Mouse (Mus musculus) fibroblast of lung, adult 2 months (primary cell): ENCODE measurements around the gene Umodl1.

Experiments used
- DNase-seq: peaks from one replicate; pipeline ENCODE4 v3.0.0-alpha.2; 2011; ENCODE audit warnings: low read depth

Gene Umodl1

DNA sequence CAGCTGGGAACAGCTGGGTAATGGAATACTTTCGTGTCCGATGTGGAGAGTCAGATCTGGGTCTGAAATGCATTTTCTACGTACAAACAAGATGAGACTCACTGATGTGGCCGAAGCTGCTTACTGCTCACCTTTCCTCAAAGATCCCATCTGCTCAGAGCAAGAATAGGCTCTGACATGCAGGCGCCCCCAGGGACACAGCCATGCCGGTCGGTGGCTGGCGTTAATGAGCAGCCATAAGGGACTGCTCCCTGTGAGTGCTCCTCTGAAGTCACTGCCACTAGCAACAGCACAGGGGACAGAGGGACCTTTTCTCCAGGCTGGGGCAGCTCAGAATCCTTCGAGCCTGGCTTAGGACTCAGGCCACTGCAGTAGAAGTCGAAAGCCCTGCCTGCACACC lies at the start of gene Umodl1:
Gene Umodl1, plus strand, starts transcription at position 301 of the 400 bp plus-strand sequence.
- no peak for DNase-seq

DNA sequence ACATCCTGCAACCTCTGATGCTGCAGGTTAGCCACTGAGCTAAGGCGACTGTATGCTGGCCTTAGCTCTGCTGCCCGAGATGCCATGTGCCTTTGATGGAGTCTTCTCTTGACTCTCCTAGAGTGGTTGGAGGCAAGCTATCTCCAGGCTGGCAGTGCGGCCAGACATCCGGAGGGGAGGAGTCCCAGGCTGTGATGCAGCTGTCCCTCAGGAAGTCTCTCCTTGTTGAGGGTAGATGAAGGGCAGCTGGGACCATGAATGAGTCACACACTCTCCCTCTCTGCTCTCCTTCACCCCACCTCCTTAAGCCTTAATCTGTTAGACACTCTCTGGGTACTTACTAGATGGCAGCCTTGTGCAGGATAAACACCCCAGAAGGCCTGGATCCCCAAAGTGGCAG lies 46.9 kb upstream of the Umodl1 start:
- no peak for DNase-seq

DNA sequence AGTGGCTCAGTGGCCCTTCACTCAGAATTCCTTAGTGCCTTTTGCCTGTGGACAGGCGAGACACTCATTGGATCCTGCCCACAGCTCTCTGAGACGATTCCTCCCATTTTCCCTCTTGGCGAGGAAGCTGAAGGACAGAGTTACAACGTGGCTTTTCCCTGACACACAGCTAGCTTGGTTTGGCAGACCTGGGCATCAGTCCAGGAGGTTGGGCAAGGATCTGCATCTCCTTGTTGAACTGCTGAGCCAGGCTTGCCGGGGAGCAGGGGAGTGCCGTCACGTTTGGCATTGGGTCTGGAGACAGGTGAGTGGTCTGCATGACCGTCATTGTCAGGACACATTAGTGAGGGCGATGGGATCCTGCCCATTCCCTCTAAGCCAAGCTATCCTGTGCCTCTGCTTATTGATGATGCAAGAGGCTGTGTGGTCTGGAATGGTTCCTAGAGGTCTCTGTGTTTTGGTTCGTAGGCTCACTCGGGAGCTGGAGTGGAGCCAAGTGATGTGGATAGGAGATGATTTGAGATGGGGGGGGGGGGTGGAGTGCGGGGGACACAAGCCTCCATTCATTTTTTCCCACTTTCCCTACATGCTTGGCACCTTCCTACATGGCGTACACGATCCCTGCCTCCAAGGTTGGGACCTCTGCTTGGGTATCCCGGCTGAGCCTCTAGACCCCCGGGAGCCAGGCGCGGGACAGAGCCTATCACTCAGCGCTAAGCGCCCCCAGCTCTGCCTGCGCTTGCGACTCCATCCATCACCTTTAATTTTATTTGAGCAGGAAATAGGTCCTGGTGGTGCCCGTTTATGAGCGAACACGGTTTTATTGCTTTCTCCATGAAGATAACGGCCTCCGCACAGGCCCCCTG lies 43.3 kb upstream of the Umodl1 start:
- DNase-seq: peak; percentile 27

- no peak for DNase-seq
Observed at GRCm38 (mm10) chr17:30911732-30912088, 42.7 kb upstream of the Umodl1 start.

DNA sequence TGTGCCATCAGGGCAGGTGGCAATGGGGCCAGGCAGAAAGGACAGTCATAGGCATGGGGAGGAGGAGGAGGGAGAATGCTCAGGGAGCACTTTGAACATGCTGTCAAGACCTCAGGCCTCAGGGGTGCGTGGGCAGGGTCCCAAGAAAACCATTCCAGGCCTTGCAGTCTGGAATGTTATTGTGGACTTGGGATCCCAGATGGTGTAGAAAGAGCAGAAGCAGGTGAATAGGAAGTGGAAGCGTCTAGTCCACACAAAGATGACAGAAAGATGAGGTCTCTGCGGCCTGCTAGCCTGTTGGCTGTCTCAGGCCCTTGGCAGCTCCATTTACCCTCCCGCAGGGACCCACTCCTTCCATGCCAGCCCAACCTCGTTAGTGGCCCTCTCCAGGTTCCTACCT lies 41.9 kb upstream of the Umodl1 start:
- DNase-seq: no peak

DNA sequence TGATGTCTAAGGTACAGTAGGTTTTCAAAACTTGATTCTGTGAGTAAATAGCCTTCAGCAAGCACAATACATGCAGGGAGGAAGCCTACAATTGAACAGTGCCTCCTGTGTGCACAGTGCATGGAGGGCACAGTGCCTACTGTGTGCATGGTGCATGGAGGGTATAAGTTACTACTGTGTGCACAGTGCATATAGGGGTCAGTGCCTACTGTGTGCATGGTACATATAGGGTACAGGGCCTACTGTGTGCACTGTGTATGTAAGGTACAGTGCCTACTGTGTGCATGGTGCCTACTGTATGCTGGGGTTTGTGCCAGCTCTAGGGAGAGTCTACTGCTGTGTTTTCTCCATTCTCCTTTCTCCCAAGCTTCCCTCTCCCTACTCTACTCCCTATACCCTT lies 40.2 kb upstream of the Umodl1 start:
- DNase-seq: no peak

- DNase-seq: no peak
Observed at GRCm38 (mm10) chr17:30923566-30923965, 30.9 kb upstream of the Umodl1 start.

DNA sequence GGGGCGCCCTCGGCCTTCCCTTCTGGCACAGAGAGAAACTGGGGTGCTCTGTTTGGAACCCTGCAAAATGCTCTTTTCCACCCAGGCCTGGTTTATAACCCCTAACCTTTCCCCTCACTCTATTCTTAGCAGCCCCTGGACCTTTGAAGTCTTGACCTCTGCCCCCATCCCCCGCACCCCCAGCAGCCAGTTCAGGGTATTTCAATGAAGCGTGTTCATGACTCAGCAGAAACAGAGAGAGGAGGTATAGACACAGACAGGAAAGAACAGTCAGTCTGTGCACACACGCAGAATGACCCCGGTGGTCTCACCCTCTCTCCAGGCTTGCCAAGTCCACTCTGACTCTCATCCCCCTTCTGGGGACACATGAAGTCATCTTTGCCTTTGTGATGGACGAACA lies 23.6 kb upstream of the Umodl1 start:
- DNase-seq: no peak

DNA sequence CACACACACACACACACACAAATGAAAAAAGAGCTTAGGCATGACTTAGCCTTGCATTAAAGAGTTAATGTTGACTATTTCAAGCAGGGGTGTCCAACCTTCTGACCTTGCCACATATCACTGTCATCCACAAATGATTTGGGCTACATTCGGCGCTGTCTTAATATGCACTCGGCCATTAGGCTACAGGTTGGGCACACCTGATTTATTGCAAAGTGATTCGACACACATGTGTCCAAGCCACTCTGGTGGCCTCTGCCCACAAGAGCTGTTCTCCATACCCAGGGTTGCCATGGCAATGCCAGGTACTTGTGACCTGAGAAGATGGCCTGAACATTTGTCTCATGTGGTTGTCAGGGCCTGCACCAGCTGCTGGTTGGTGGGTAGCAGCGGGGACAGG lies 21.6 kb upstream of the Umodl1 start:
- no peak for DNase-seq

- DNase-seq: no peak
Observed at GRCm38 (mm10) chr17:30935301-30935700, 19.1 kb upstream of the Umodl1 start.

GRCm38 (mm10) chr17:30938554-30938953 lies 15.9 kb upstream of the Umodl1 start:
- no peak for DNase-seq

- DNase-seq: no peak
Observed at GRCm38 (mm10) chr17:30948382-30948781, 6.1 kb upstream of the Umodl1 start.

DNA sequence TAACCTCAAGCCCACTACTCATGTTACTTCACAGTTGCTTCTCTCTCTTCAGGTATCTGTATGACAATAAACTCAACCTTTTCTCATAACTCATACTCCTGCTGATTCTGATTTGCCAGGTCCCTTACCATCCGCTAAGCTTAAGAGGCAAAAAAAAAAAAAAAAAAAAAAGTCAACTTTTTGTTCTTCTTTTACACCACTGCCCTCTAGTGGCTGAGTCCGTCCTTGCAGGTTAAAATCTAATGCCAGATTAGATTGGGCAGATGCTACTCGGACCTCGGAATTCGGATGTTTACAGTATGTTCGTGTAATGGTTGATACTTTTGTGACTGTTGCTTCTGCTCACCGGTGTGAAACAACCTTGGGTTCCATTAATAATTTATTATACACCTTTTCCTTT lies 3.7 kb upstream of the Umodl1 start:
- DNase-seq: peak; percentile 17

DNA sequence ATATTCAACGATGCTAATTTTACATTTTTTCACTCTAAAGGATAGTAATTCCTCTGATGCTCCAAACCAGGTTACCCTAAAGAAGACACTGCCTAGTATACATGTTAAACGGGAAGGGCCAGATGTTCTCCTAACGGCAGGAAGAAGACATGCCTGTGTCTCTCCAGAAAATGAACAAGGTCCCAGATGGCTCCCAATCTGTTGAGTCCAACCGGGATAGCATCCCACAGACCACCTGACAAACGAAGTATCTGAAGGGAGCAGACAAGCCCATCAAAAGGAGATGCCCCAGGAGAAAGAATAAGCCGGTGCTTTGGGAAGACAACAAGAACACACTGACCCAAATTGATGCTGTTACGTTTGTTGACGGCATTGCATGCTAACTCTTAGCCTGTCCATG lies 2.8 kb upstream of the Umodl1 start:
- DNase-seq: no peak

GRCm38 (mm10) chr17:30961936-30962592 lies 7.6 kb downstream of the Umodl1 start:
- DNase-seq: no peak

DNA sequence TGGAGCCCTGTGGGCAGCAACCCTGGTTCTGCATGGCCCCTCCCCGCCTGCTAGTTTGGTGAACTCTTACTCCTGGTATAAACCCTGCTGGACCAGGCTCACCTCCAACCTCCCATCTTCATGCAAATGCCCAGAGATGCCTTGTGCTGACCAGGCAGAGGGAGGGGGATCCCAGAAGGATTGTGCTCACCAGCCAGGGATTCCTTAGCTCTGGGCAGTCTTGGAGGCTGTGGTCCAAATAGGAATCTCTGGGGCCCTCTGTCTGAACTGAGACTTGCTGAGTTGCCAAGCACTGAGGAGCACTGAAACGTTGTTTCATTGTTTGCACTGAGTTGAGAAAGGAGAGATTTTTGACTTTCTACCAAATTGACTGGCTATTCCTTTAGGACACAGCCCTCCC lies 8.4 kb downstream of the Umodl1 start:
- DNase-seq: no peak

GRCm38 (mm10) chr17:30969983-30970382 lies 15.5 kb downstream of the Umodl1 start:
- no peak for DNase-seq

DNA sequence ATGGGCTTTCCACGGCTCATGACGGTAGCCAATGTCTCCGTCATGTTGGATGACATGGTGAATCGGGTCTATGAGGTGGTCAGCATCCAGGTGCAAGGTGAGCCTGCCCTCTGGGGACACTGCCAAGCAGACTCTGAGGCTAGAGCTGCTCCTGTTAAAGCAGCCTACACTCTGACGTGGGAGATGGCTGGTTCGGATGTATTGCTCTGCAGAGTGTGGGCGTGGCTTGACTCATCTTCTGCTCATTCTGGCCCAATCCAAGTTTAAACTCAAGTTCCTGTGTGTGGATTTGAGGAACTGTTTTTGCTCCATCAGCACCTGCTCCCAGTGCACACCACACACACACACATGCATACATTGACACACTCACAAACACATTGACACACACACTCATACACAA lies 17.4 kb downstream of the Umodl1 start:
- no peak for DNase-seq

DNA sequence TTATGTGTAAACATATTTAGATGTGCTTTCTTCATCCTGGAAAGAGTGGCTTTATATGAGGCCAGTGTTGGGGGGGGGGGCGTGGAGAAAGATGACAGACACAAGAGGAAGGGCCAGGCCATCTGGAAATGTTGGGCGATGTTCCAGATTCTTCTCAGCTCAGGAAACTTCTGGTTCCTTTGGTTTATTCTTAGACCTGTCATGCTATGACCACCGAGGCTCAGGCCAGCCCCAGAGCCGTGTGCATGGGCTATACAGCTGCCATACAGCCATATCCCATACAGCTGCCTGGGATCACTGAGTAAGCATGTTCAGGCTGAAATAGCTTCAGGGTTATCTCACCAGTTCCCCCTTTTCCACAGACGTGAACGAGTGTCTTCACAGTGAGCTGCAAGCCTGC lies 18.9 kb downstream of the Umodl1 start:
- no peak for DNase-seq

DNA sequence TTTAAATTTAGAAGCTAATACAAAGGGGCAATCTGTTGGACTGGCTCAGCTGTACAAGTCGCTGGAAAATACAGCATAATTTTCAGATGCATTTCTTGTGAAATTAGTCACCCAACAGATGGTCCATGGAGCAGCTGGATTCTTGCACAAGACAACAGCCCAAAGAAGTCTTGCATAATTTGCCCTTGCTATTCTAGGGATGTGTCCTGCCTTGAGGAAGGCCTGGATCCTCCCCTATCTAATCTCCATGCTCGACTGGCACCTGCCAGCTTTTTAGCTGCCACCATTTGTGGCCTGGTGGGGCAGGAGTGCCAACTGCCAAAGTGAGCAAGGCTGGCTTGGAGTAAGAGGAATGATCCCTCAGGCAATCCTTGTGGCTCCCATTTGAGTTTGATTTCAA lies 22.9 kb downstream of the Umodl1 start:
- no peak for DNase-seq

GRCm38 (mm10) chr17:30978556-30978955 lies 24.1 kb downstream of the Umodl1 start:
- DNase-seq: no peak

DNA sequence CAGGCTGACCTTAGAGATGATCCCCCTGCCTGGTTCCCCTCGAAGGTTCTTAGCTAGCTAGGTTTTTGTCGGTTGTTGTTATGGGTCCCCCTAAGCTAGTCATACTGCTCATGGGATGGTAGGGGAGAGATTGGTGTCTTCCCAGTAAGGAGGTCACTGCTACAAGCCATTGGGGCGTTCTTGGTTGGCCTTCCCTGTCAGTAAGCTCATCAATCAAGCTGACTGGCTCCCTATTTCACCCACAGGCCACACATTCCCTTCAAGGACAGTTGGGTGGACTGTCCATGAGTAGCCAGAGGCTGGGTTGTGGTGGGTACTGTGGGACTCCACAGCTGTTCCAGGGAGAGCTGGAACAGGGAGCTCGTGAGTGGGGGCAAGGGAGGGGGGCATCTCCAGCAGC lies 29.1 kb downstream of the Umodl1 start:
- DNase-seq: no peak

DNA sequence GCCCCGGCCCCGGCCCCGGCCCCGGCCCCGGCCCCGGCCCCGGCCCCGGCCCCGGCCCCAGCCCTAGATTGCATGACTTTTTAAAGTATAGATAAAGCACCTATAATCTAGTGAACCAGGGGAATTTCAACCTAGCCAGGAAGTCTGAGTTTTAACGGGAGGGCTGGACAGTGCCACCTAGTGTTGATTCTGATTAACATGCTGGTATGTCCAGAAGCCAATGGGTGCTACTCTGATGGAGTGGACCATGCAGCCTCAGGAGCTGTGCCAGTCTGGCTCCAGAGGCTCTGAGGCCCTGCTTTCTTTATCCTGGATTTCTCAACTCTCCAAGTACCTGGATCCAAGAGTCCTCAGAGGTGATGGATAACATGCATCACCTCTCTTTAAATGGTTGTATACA lies 35.8 kb downstream of the Umodl1 start:
- DNase-seq: no peak

DNA sequence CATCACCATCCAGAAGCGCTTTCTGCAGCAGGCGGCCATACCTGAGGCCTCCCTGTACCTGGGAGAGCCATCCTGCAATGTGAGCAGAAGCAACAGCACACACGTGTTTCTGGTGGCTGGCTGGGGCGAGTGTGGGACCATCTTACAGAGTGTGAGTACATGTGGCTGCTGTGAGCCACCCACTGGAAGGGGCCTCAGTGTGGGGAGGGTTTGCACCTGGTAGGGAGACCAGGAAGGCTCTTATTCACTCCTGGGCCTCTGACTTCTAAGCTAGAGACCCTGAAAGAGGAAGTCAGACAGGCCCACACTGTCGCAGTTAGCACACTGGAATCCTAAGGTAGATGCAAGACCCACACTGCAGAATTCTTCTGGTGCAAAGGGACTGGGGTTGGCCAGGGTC lies 41.9 kb downstream of the Umodl1 start:
- no peak for DNase-seq
